Mouse (Mus musculus): ENCODE results near the gene Pola2. TPM values are rescaled to one million over a fixed set of nuclear protein-coding genes. Genes with fewer than 3 reads are reported as not detected.

The Pola2 gene
- polyA plus RNA-seq (2012; rRNA removed), result 14.2 and 40.8 TPM in 2 replicates

DNA sequence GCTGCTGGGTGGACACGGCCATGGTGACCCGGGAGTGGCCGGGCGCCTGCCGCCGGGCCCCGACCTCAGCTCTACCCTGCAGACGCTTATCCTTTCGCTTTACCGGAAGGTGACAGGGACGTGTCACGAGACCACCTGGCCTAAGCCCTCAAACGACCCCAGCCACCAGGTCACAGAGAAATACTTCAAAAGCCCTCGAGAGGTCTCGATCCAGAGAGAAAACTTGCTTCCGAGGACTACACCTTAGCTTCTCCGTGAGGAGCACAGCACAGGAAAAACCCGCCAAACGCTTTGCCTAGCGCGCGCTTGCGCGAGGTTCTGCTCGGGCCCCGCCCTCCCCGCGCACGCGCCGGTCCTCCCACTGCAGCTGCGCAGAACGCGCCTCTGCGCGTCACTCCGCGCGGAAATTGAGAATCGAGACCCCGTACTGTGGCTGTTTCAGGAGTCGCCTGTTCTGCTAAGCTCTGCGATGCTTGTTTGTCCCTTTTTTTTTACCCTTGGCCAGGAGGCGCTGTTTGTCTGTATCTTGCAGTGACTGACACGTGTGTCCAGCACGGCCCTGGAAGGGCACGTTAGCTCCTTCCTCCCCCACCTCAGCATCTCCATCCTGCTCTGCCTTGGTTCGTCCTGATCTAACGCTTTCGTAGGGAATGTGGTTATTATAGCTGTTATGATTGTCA is at the start of gene Pola2:
TSS of gene Pola2 (minus strand) at position 320 of the 680 bp plus-strand sequence.
- H3K4me3 ChIP-seq (ENCODE audit: low read depth, low read length), result peak within 1 kb of the TSS; percentile 89
- no peaks in the 10 kb centered on the region for H3K27me3 ChIP-seq (ENCODE audit: control insufficient read depth, insufficient read depth, low read length)
- 0 out of 2 replicates have a peak, but pooled peaks cover 2% of the 10 kb centered on the region for H3K36me3 ChIP-seq (ENCODE audit: control insufficient read depth, insufficient read depth, low read length)
- TF ChIP-seq POLR2A (IDR thresholded peaks at IDR 0.05; ENCODE audit: low read depth, low read length), result peak; percentile 56
- TF ChIP-seq CTCF (IDR thresholded peaks at IDR 0.05; ENCODE audit: extremely low read depth, insufficient read length, insufficient replicate concordance, low read depth, low read length), result peak; percentile 6; the same call in 1 of the 2 replicates
- peak within 1 kb of the TSS; percentile 15 for H3K27ac ChIP-seq (ENCODE audit: insufficient read depth, low read depth, low read length)
- WGBS, result under 1% methylated on average over 50 of the region's 50 CpGs
- peaks cover 9% of the 10 kb centered on the region; the same call in 1 of the 2 replicates for H3K4me1 ChIP-seq (ENCODE audit: control insufficient read depth, insufficient read depth, insufficient read length, low read length)

DNA sequence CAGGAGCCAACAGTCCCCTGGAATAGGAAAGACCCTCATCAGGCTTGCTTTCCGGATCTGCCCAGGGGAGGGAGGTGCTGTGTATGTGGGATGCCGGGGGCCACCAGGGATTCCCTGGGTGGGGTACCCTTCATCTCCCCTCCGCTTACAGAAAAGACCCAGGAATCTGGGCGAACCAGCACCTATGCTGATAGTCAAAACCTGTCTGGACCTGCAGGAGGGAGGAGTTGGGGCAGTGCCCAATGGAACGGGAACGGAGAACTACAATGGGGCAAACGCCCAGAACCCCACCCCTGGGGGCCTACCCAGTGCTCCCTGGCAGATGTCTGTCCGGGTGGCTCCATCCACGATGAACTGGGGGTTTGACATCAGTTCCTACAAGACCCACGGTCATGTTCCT is 49.7 kb upstream of the Pola2 start:
- Histone ChIP-seq H3K27ac (ENCODE audit: insufficient read depth, low read depth, low read length) (no peak overlapping the region), H3K4me1 (ENCODE audit: control insufficient read depth, insufficient read depth, insufficient read length, low read length) (peaks cover 11% of the 10 kb centered on the region; the same call in 1 of the 2 replicates), H3K4me3 (ENCODE audit: low read depth, low read length) (peak overlapping the region; percentile 80), H3K27me3 (ENCODE audit: control insufficient read depth, insufficient read depth, low read length) (no peaks in the 10 kb centered on the region), H3K36me3 (ENCODE audit: control insufficient read depth, insufficient read depth, low read length) (peaks cover 26% of the 10 kb centered on the region)
- WGBS, result 44% methylated on average over 10 of the region's 10 CpGs
- TF ChIP-seq CTCF (IDR thresholded peaks at IDR 0.05; ENCODE audit: extremely low read depth, insufficient read length, insufficient replicate concordance, low read depth, low read length), result no peak

DNA sequence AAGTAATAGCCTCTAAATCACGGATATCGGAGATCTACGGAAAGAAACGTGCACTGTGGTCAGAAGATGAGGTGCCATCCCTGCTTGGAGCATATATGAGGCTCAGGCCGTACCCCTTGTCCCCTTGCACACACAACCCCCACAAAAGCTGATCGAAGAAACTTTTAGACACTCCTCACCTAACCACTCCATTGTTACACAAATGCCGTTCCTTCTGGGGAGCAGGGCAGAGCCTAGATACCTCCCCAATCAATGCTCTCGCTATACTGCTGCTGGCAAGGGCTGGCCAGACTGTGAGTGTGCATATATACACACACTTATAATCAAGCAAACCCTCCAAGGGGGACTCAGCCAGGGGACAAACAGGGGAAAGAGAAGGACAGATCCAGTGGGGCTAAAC is 45.1 kb upstream of the Pola2 start:
- H3K4me3 ChIP-seq (ENCODE audit: low read depth, low read length), result no peak overlapping the region
- H3K36me3 ChIP-seq (ENCODE audit: control insufficient read depth, insufficient read depth, low read length), result peaks cover 50% of the 10 kb centered on the region
- peaks cover 9% of the 10 kb centered on the region; the same call in 1 of the 2 replicates for H3K4me1 ChIP-seq (ENCODE audit: control insufficient read depth, insufficient read depth, insufficient read length, low read length)
- 94% methylated on average over 8 of the region's 8 CpGs for WGBS
- TF ChIP-seq POLR2A (IDR thresholded peaks at IDR 0.05; ENCODE audit: low read depth, low read length) (no peak), CTCF (IDR thresholded peaks at IDR 0.05; ENCODE audit: extremely low read depth, insufficient read length, insufficient replicate concordance, low read depth, low read length) (no peak)
- H3K27me3 ChIP-seq (ENCODE audit: control insufficient read depth, insufficient read depth, low read length), result no peaks in the 10 kb centered on the region
- no peak overlapping the region for H3K27ac ChIP-seq (ENCODE audit: insufficient read depth, low read depth, low read length)

DNA sequence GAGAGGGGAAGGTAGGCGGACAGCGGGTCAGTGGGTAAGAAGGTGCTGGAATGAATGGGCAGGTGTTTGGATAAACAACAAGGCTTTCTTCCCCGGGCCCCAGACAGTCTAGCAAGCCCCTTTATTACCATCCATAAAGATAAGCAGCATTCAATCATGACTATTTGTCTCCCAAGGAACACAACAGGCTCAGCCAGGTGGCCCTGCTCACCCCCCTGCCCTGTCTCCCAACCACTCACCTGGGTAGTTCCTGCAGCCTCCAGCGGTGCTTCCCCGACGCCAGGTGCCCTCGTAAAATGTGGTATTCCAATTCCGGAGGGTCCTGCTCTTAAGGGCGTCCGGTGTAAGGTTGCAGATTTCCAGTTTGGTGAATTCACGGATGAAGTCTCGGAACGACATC is 43.0 kb upstream of the Pola2 start:
- Histone ChIP-seq H3K4me1 (ENCODE audit: control insufficient read depth, insufficient read depth, insufficient read length, low read length) (peaks cover 4% of the 10 kb centered on the region; the same call in 1 of the 2 replicates), H3K27me3 (ENCODE audit: control insufficient read depth, insufficient read depth, low read length) (no peaks in the 10 kb centered on the region), H3K4me3 (ENCODE audit: low read depth, low read length) (no peak overlapping the region), H3K36me3 (ENCODE audit: control insufficient read depth, insufficient read depth, low read length) (peaks cover 58% of the 10 kb centered on the region), H3K27ac (ENCODE audit: insufficient read depth, low read depth, low read length) (no peak overlapping the region)
- WGBS, result 33% methylated on average over 13 of the region's 13 CpGs
- no peak for TF ChIP-seq POLR2A (IDR thresholded peaks at IDR 0.05; ENCODE audit: low read depth, low read length)
- no peak for TF ChIP-seq CTCF (IDR thresholded peaks at IDR 0.05; ENCODE audit: extremely low read depth, insufficient read length, insufficient replicate concordance, low read depth, low read length)

DNA sequence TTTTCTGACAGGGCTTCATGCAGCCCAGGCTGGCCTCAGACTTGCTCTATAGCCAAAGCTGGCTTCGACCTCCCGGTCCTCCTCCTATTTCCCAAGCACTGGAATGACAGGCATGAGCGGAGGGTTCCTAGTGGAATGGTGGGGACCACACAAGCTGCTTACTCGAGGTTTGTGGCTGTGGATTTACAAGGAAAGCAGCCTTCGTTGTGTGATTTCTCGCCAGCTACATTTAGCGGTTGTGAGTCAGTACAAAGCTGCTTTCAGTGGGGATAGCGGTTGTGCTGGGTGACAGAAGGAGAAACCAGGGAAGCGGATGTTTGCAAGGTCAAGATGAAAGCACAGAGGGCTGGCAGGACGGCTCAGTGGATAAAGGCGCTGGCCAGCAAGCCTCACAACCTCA is 41.5 kb upstream of the Pola2 start:
- Histone ChIP-seq H3K4me3 (ENCODE audit: low read depth, low read length) (no peak overlapping the region), H3K4me1 (ENCODE audit: control insufficient read depth, insufficient read depth, insufficient read length, low read length) (peaks cover 4% of the 10 kb centered on the region; the same call in 1 of the 2 replicates), H3K27me3 (ENCODE audit: control insufficient read depth, insufficient read depth, low read length) (no peaks in the 10 kb centered on the region), H3K36me3 (ENCODE audit: control insufficient read depth, insufficient read depth, low read length) (peaks cover 60% of the 10 kb centered on the region), H3K27ac (ENCODE audit: insufficient read depth, low read depth, low read length) (no peak overlapping the region)
- TF ChIP-seq POLR2A (IDR thresholded peaks at IDR 0.05; ENCODE audit: low read depth, low read length) (no peak), CTCF (IDR thresholded peaks at IDR 0.05; ENCODE audit: extremely low read depth, insufficient read length, insufficient replicate concordance, low read depth, low read length) (no peak)
- 81% methylated on average over 11 of the region's 11 CpGs for WGBS

DNA sequence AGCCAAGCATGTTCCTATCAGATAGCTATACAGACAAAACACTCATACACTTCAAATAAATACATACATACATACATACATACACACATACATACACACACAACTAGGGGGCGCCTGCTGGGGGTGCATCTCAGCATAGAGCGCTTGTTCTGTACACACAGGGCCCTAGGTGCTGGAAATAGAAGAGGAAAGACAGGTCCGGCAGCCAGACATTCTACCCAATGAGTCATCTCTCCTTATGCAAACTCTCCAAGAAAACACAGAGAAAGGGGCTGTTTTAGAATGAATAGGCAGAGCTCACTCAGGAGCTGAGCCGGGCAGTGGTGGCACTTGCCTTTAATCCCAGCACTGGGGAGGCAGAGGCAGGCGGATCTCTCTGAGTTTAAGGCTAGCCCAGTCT is 36.0 kb upstream of the Pola2 start:
- peaks cover 64% of the 10 kb centered on the region for H3K36me3 ChIP-seq (ENCODE audit: control insufficient read depth, insufficient read depth, low read length)
- no peak overlapping the region for H3K27ac ChIP-seq (ENCODE audit: insufficient read depth, low read depth, low read length)
- WGBS, result 90% methylated on average over 5 of the region's 5 CpGs
- no peak overlapping the region for H3K4me3 ChIP-seq (ENCODE audit: low read depth, low read length)
- no peak for TF ChIP-seq CTCF (IDR thresholded peaks at IDR 0.05; ENCODE audit: extremely low read depth, insufficient read length, insufficient replicate concordance, low read depth, low read length)
- TF ChIP-seq POLR2A (IDR thresholded peaks at IDR 0.05; ENCODE audit: low read depth, low read length), result no peak
- no peaks in the 10 kb centered on the region for H3K4me1 ChIP-seq (ENCODE audit: control insufficient read depth, insufficient read depth, insufficient read length, low read length)
- H3K27me3 ChIP-seq (ENCODE audit: control insufficient read depth, insufficient read depth, low read length), result no peaks in the 10 kb centered on the region

DNA sequence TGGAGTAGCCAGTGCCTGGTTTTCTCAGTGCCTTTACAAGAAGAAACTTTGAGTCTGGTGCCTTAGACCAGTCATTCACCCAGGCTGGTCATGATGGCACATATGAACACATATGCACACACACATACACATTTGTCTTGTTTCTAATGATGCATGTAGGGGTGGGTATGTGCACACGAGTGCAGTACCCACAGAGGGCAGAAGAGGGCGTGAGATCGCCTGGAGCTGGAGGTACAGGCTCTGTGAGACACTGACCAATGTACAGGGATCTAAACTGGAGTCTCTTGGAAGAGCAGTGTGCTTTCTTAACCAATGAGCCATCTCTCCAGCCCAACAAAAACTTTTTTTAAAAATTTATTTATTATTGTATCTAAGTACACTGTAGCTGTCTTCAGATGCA is 34.2 kb upstream of the Pola2 start:
- H3K4me1 ChIP-seq (ENCODE audit: control insufficient read depth, insufficient read depth, insufficient read length, low read length), result no peaks in the 10 kb centered on the region
- no peak overlapping the region for H3K27ac ChIP-seq (ENCODE audit: insufficient read depth, low read depth, low read length)
- H3K27me3 ChIP-seq (ENCODE audit: control insufficient read depth, insufficient read depth, low read length), result no peaks in the 10 kb centered on the region
- H3K36me3 ChIP-seq (ENCODE audit: control insufficient read depth, insufficient read depth, low read length), result peaks cover 75% of the 10 kb centered on the region
- WGBS, result 94% methylated on average over 3 of the region's 3 CpGs
- no peak for TF ChIP-seq POLR2A (IDR thresholded peaks at IDR 0.05; ENCODE audit: low read depth, low read length)
- TF ChIP-seq CTCF (IDR thresholded peaks at IDR 0.05; ENCODE audit: extremely low read depth, insufficient read length, insufficient replicate concordance, low read depth, low read length), result no peak
- no peak overlapping the region for H3K4me3 ChIP-seq (ENCODE audit: low read depth, low read length)

All from small intestine, adult 2 months (tissue).